Mouse (Mus musculus) E14TG2a.4 (cell line): Measurements from ENCODE around the gene Zranb1.

ENCODE experiments used
- H3K27me3 ChIP-seq: 2 replicates; pipeline ENCODE4 v1.6.1; 2014; ENCODE audit warnings: low read length, control low read depth; ENCODE audit not compliant: insufficient read depth
- H3K36me3 ChIP-seq: 2 replicates; pipeline ENCODE4 v1.6.1; 2014; ENCODE audit warnings: low read length, control low read depth; ENCODE audit not compliant: insufficient read depth
- H3K4me1 ChIP-seq: replicated peaks from 2 replicates; pipeline ENCODE4 v1.6.1; 2014; ENCODE audit warnings: low read depth, low read length, control low read depth
- H3K4me3 ChIP-seq: replicated peaks from 2 replicates; pipeline ENCODE4 v1.5.1; 2014; ENCODE audit warnings: mild to moderate bottlenecking, low read length
- H3K9me3 ChIP-seq: 2 replicates; pipeline ENCODE4 v1.6.1; 2014; ENCODE audit warnings: low read length, control low read depth
- CTCF ChIP-seq: conservative IDR thresholded peaks from 2 replicates; pipeline ENCODE4 v1.5.1; 2014; ENCODE audit warnings: low read length
- NANOG ChIP-seq: IDR thresholded peaks from 2 replicates; pipeline ENCODE4 v1.6.1; 2014; ENCODE audit warnings: borderline replicate concordance, low read length, mixed read lengths
- POU5F1 ChIP-seq: IDR thresholded peaks from 2 replicates; pipeline ENCODE4 v1.6.1; 2014; ENCODE audit warnings: low read length, borderline replicate concordance

The Zranb1 gene

GRCm38 (mm10) chr7:132891561-132892310 is 39.2 kb upstream of the Zranb1 start:
- H3K9me3 ChIP-seq, result peaks cover 9% of the 10 kb centered on the region
- no peaks in the 10 kb centered on the region for H3K36me3 ChIP-seq
- H3K4me1 ChIP-seq, result peaks cover 16% of the 10 kb centered on the region
- no peak overlapping the region for H3K4me3 ChIP-seq
- TF ChIP-seq POU5F1 (no peak), NANOG (no peak), CTCF (no peak)
- peaks cover 4% of the 10 kb centered on the region; the same call in 1 of the 2 replicates for H3K27me3 ChIP-seq

GRCm38 (mm10) chr7:132892311-132892661 is 38.7 kb upstream of the Zranb1 start:
- H3K9me3 ChIP-seq, result peaks cover 9% of the 10 kb centered on the region
- no peaks in the 10 kb centered on the region for H3K36me3 ChIP-seq
- H3K4me1 ChIP-seq, result peaks cover 20% of the 10 kb centered on the region
- TF ChIP-seq POU5F1 (no peak), CTCF (no peak), NANOG (no peak)
- H3K4me3 ChIP-seq, result no peak overlapping the region
- peaks cover 4% of the 10 kb centered on the region; the same call in 1 of the 2 replicates for H3K27me3 ChIP-seq

GRCm38 (mm10) chr7:132892806-132893205 is 38.1 kb upstream of the Zranb1 start:
- TF ChIP-seq CTCF (no peak), POU5F1 (no peak), NANOG (no peak)
- no peaks in the 10 kb centered on the region for H3K36me3 ChIP-seq
- H3K4me3 ChIP-seq, result no peak overlapping the region
- peaks cover 10% of the 10 kb centered on the region for H3K9me3 ChIP-seq
- peaks cover 4% of the 10 kb centered on the region; the same call in 1 of the 2 replicates for H3K27me3 ChIP-seq
- H3K4me1 ChIP-seq, result peaks cover 20% of the 10 kb centered on the region

- peaks cover 20% of the 10 kb centered on the region for H3K4me1 ChIP-seq
- H3K4me3 ChIP-seq, result no peak overlapping the region
- no peak for TF ChIP-seq CTCF
- TF ChIP-seq NANOG, result no peak
- no peak for TF ChIP-seq POU5F1
- no peaks in the 10 kb centered on the region for H3K36me3 ChIP-seq
- H3K27me3 ChIP-seq, result peaks cover 4% of the 10 kb centered on the region; the same call in 1 of the 2 replicates
- H3K9me3 ChIP-seq, result peaks cover 12% of the 10 kb centered on the region
Observed at GRCm38 (mm10) chr7:132893336-132893735, 37.6 kb upstream of the Zranb1 start.

- Histone ChIP-seq H3K36me3 (no peaks in the 10 kb centered on the region), H3K9me3 (peaks cover 4% of the 10 kb centered on the region)
- no peak for TF ChIP-seq CTCF
- no peak for TF ChIP-seq NANOG
- TF ChIP-seq POU5F1, result no peak
Observed at GRCm38 (mm10) chr7:132894841-132895555, 35.9 kb upstream of the Zranb1 start.

GRCm38 (mm10) chr7:132896206-132896815 is 34.6 kb upstream of the Zranb1 start:
- H3K9me3 ChIP-seq, result 0 out of 2 replicates have a peak, but pooled peaks cover 2% of the 10 kb centered on the region
- H3K4me1 ChIP-seq, result peaks cover 20% of the 10 kb centered on the region
- peaks cover 8% of the 10 kb centered on the region; the same call in 1 of the 2 replicates for H3K27me3 ChIP-seq
- TF ChIP-seq NANOG, result no peak
- no peak for TF ChIP-seq POU5F1
- TF ChIP-seq CTCF, result no peak
- no peaks in the 10 kb centered on the region for H3K36me3 ChIP-seq
- H3K4me3 ChIP-seq, result peak overlapping the region; percentile 43

More at GRCm38 (mm10) chr7:132894841-132895555, 35.9 kb upstream of the Zranb1 start:
- H3K4me1 ChIP-seq, result peaks cover 20% of the 10 kb centered on the region
- no peak overlapping the region for H3K4me3 ChIP-seq
- peaks cover 4% of the 10 kb centered on the region; the same call in 1 of the 2 replicates for H3K27me3 ChIP-seq

GRCm38 (mm10) chr7:132897258-132897657 is 33.7 kb upstream of the Zranb1 start:
- H3K4me3 ChIP-seq, result no peak overlapping the region
- TF ChIP-seq CTCF (peak; percentile 61), NANOG (no peak), POU5F1 (no peak)
- peaks cover 20% of the 10 kb centered on the region for H3K4me1 ChIP-seq
- peaks cover 10% of the 10 kb centered on the region for H3K27me3 ChIP-seq
- H3K36me3 ChIP-seq, result no peaks in the 10 kb centered on the region
- 0 out of 2 replicates have a peak, but pooled peaks cover 2% of the 10 kb centered on the region for H3K9me3 ChIP-seq

- peaks cover 20% of the 10 kb centered on the region for H3K4me1 ChIP-seq
- H3K36me3 ChIP-seq, result no peaks in the 10 kb centered on the region
- H3K9me3 ChIP-seq, result 0 out of 2 replicates have a peak, but pooled peaks cover 2% of the 10 kb centered on the region
- peaks cover 8% of the 10 kb centered on the region for H3K27me3 ChIP-seq
- no peak overlapping the region for H3K4me3 ChIP-seq
- TF ChIP-seq NANOG (no peak), CTCF (peak; percentile 93), POU5F1 (no peak)
Observed at GRCm38 (mm10) chr7:132898234-132898633, 32.7 kb upstream of the Zranb1 start.
